Mouse (Mus musculus): ENCODE results near the gene Ptgis.
A peak's percentile ranks its signal among the peaks of the same experiment; 100 is the strongest.

Ptgis gene

GRCm38 (mm10) chr2:167240008-167240964, at the start of gene Ptgis:
TSS of gene Ptgis (minus strand) at chr2:167240604.
- DNase-seq: peak; percentile 97

GRCm38 (mm10) chr2:167281461-167281860, 41.1 kb upstream of the Ptgis start:
- DNase-seq: peak; percentile 82

- no peak for DNase-seq
Observed at GRCm38 (mm10) chr2:167280986-167281310, 40.5 kb upstream of the Ptgis start.

- DNase-seq: peak; percentile 95
Observed at GRCm38 (mm10) chr2:167280090-167280985, 39.9 kb upstream of the Ptgis start.

- DNase-seq: peak; percentile 94
Observed at GRCm38 (mm10) chr2:167278751-167279526, 38.5 kb upstream of the Ptgis start.

GRCm38 (mm10) chr2:167278011-167278410, 37.6 kb upstream of the Ptgis start:
- peak; percentile 89 for DNase-seq

- DNase-seq: peak; percentile 84
Observed at GRCm38 (mm10) chr2:167277026-167277425, 36.6 kb upstream of the Ptgis start.

- DNase-seq: peak; percentile 79
Observed at GRCm38 (mm10) chr2:167275856-167276255, 35.5 kb upstream of the Ptgis start.

GRCm38 (mm10) chr2:167274713-167275465, 34.5 kb upstream of the Ptgis start:
- peak; percentile 88 for DNase-seq

- DNase-seq: peak; percentile 95
Observed at GRCm38 (mm10) chr2:167273206-167273740, 32.9 kb upstream of the Ptgis start.

- peak; percentile 64 for DNase-seq
Observed at GRCm38 (mm10) chr2:167272706-167273105, 32.3 kb upstream of the Ptgis start.

GRCm38 (mm10) chr2:167271121-167271521, 30.7 kb upstream of the Ptgis start:
- peak; percentile 98 for DNase-seq

GRCm38 (mm10) chr2:167270496-167270895, 30.1 kb upstream of the Ptgis start:
- peak; percentile 93 for DNase-seq

GRCm38 (mm10) chr2:167268721-167269120, 28.3 kb upstream of the Ptgis start:
- no peak for DNase-seq

GRCm38 (mm10) chr2:167268411-167268690, 27.9 kb upstream of the Ptgis start:
- DNase-seq: peak; percentile 89

- peak; percentile 92 for DNase-seq
Observed at GRCm38 (mm10) chr2:167267531-167268410, 27.4 kb upstream of the Ptgis start.

- DNase-seq: peak; percentile 70
Observed at GRCm38 (mm10) chr2:167266231-167266630, 25.8 kb upstream of the Ptgis start.

GRCm38 (mm10) chr2:167265806-167266205, 25.4 kb upstream of the Ptgis start:
- peak; percentile 82 for DNase-seq

- DNase-seq: peak; percentile 79
Observed at GRCm38 (mm10) chr2:167265021-167265420, 24.6 kb upstream of the Ptgis start.

GRCm38 (mm10) chr2:167263931-167264330, 23.5 kb upstream of the Ptgis start:
- DNase-seq: peak; percentile 88
